Mouse (Mus musculus) adrenal gland, postnatal 0 days (tissue): Measurements from ENCODE around the gene Rcn3. TPM values are rescaled to one million over a fixed set of nuclear protein-coding genes. Genes with fewer than 3 reads are reported as not detected.

Experiments used
- microRNA-seq: library from miRNA; unstranded; fragments of <30 nt; microRNA quantifications from one replicate; pipeline ENCODE4, GENCODE M21; 2016; ENCODE audit warnings: borderline replicate concordance; ENCODE audit not compliant: insufficient number of aligned reads
- polyA plus RNA-seq: library from polyadenylated mRNA; unstranded; fragments of >200 nt; fragmentation: Nextera tagmentation; extraction: Ambion mirVana; gene quantifications from 2 replicates; pipeline ENCODE4 v1.2.1, GENCODE M21; 2015

The Rcn3 gene
- polyA plus RNA-seq: 173 and 202 TPM in 2 replicates

GRCm38 (mm10) chr7:45092048-45092447 is at the start of gene Rcn3:
TSS of gene Rcn3 (minus strand) at chr7:45092221.

GRCm38 (mm10) chr7:45135993-45136567 is 44.1 kb upstream of the Rcn3 start, which contains the start of the genes Gm45713 and Flt3l:
TSS of gene Gm45713 (minus strand) at chr7:45136231.
TSS of gene Flt3l (minus strand) at chr7:45136432.

GRCm38 (mm10) chr7:45128624-45129246 is 36.7 kb upstream of the Rcn3 start, which contains the start of gene Rpl13a:
TSS of gene Rpl13a (minus strand) at chr7:45128761.

GRCm38 (mm10) chr7:45124224-45125143 is 32.5 kb upstream of the Rcn3 start, which contains the start of gene Rps11:
TSS of gene Rps11 (minus strand) at chr7:45124439.

GRCm38 (mm10) chr7:45103652-45104180 is 11.7 kb upstream of the Rcn3 start, which contains the start of gene Fcgrt:
TSS of gene Fcgrt (minus strand) at chr7:45103851.

GRCm38 (mm10) chr7:45062239-45062835 is 29.7 kb downstream of the Rcn3 start, which contains the start of the genes Nosip and Prrg2:
TSS of gene Nosip (plus strand) at chr7:45062429.
TSS of gene Prrg2 (minus strand) at chr7:45062677.

GRCm38 (mm10) chr7:45052862-45053116 is 39.2 kb downstream of the Rcn3 start, which contains the start of gene Prr12:
TSS of gene Prr12 (minus strand) at chr7:45052881.

Small RNA genes lying within 50 kb of the gene (microRNA-seq; reads per million reads assigned to microRNA genes)
- gene Mir150 (86.9 reads per million, percentile 42 among the genes with 10 or more reads in this experiment), gene Mir5121 (17.9 reads per million, percentile 24 among the genes with 10 or more reads in this experiment)

Other genes starting within 250 kb of the Rcn3 start
- 103 and 124 TPM in 2 replicates for gene Akt1s1, start 243.2 kb downstream of the Rcn3 start, polyA plus RNA-seq
- 74.5 and 99.1 TPM in 2 replicates for gene Tbc1d17, start 243.1 kb downstream of the Rcn3 start, polyA plus RNA-seq
- 41.8 and 51.0 TPM in 2 replicates for gene Pnkp, start 235.1 kb downstream of the Rcn3 start, polyA plus RNA-seq
- 305 and 336 TPM in 2 replicates for gene Ptov1, start 222.4 kb downstream of the Rcn3 start, polyA plus RNA-seq
- 65.4 and 92.8 TPM in 2 replicates for gene Med25, start 199.5 kb downstream of the Rcn3 start, polyA plus RNA-seq
- gene Fuz, start 196.1 kb downstream of the Rcn3 start, polyA plus RNA-seq: 23.0 and 35.1 TPM in 2 replicates
- 49.4 and 50.6 TPM in 2 replicates for gene Ap2a1, start 162.7 kb downstream of the Rcn3 start, polyA plus RNA-seq
- gene Tsks, start 149.0 kb downstream of the Rcn3 start, polyA plus RNA-seq: 0.17 and 0.46 TPM in 2 replicates
- 23.0 and 24.9 TPM in 2 replicates for gene Cpt1c, start 117.4 kb downstream of the Rcn3 start, polyA plus RNA-seq
- 247 and 271 TPM in 2 replicates for gene Prmt1, start 105.7 kb downstream of the Rcn3 start, polyA plus RNA-seq
- gene Irf3, start 94.6 kb downstream of the Rcn3 start, polyA plus RNA-seq: 56.9 and 79.7 TPM in 2 replicates
- gene Bcl2l12, start 93.5 kb downstream of the Rcn3 start, polyA plus RNA-seq: 16.6 and 25.4 TPM in 2 replicates
- gene Scaf1, start 75.9 kb downstream of the Rcn3 start, polyA plus RNA-seq: 25.1 and 26.8 TPM in 2 replicates
- gene Rras, start 74.3 kb downstream of the Rcn3 start, polyA plus RNA-seq: 69.9 and 80.5 TPM in 2 replicates
- gene Prr12, start 39.3 kb downstream of the Rcn3 start, polyA plus RNA-seq: 4.1 and 6.1 TPM in 2 replicates
- 72.0 and 75.6 TPM in 2 replicates for gene Nosip, start 29.8 kb downstream of the Rcn3 start, polyA plus RNA-seq
- 21.2 and 23.8 TPM in 2 replicates for gene Prrg2, start 29.5 kb downstream of the Rcn3 start, polyA plus RNA-seq
- gene Fcgrt, start 11.6 kb upstream of the Rcn3 start, polyA plus RNA-seq: 193 and 264 TPM in 2 replicates
- gene Rps11, start 32.2 kb upstream of the Rcn3 start, polyA plus RNA-seq: 1,100 and 1,135 TPM in 2 replicates
- gene Rpl13a, start 36.5 kb upstream of the Rcn3 start, polyA plus RNA-seq: 1,896 and 3,552 TPM in 2 replicates
- 1.4 and 2.1 TPM in 2 replicates for gene Gm45713, start 44.0 kb upstream of the Rcn3 start, polyA plus RNA-seq
- 6.1 and 11.0 TPM in 2 replicates for gene Flt3l, start 44.2 kb upstream of the Rcn3 start, polyA plus RNA-seq
- 67.2 and 75.8 TPM in 2 replicates for gene Pih1d1, start 62.1 kb upstream of the Rcn3 start, polyA plus RNA-seq
- 25.3 and 34.0 TPM in 2 replicates for gene Aldh16a1, start 62.4 kb upstream of the Rcn3 start, polyA plus RNA-seq
- 0.11 and 0.16 TPM in 2 replicates for gene Slc17a7, start 71.7 kb upstream of the Rcn3 start, polyA plus RNA-seq
- gene Gfy, start 87.3 kb upstream of the Rcn3 start, polyA plus RNA-seq: not detected in 2 replicates
- gene Pth2, start 88.8 kb upstream of the Rcn3 start, polyA plus RNA-seq: not detected in 2 replicates
- gene Ccdc155, start 112.7 kb upstream of the Rcn3 start, polyA plus RNA-seq: 0.30 and 0.47 TPM in 2 replicates
- gene Dkkl1, start 119.9 kb upstream of the Rcn3 start, polyA plus RNA-seq: 1.6 and 1.8 TPM in 2 replicates
- 28.7 and 32.9 TPM in 2 replicates for gene Tead2, start 123.5 kb upstream of the Rcn3 start, polyA plus RNA-seq
- gene Cd37, start 146.9 kb upstream of the Rcn3 start, polyA plus RNA-seq: 3.9 and 5.3 TPM in 2 replicates
- 0.08 TPM in 1 of 2 replicates, not detected in the other for gene Slc6a16, start 148.9 kb upstream of the Rcn3 start, polyA plus RNA-seq
- gene Slc6a21, start 185.3 kb upstream of the Rcn3 start, polyA plus RNA-seq: not detected in 2 replicates
- 12.4 and 14.0 TPM in 2 replicates for gene Trpm4, start 241.6 kb upstream of the Rcn3 start, polyA plus RNA-seq
- 0.54 and 1.4 TPM in 2 replicates for gene Hrc, start 243.1 kb upstream of the Rcn3 start, polyA plus RNA-seq